Mouse (Mus musculus) liver, embryonic 16.5 days (tissue): ENCODE measurements at regions not wholly inside any gene's neighbourhood (a gene's known extent, or its start where the extent isn't known, plus 50 kb on each side); places are given as distances from the start of the nearest gene placed in this dataset.
"Not testable (repeated sequence)": the region's sequence is repeated elsewhere in the genome, so short reads cannot be mapped to it uniquely, and the experiment has no call there.

ENCODE experiments used
- ATAC-seq: fragments of 200-750 bp; cut with Nextera tagmentation; 2 replicates; pipeline ENCODE4 v1.8.0; 2017; ENCODE audit warnings: low read depth, mild to moderate bottlenecking, moderate number of reproducible peaks, moderate library complexity
- H3K27ac ChIP-seq: fragments of 300-500 bp; sonication (generic); 2 replicates; pipeline ENCODE4 v1.5.1; 2014; ENCODE audit warnings: mild to moderate bottlenecking, low read length
- H3K27me3 ChIP-seq: fragments of 300-500 bp; sonication (generic); 2 replicates; pipeline ENCODE4 v1.6.1; 2014; ENCODE audit warnings: low read depth, low read length, mixed read lengths; ENCODE audit not compliant: control insufficient read depth, insufficient read depth
- H3K36me3 ChIP-seq: fragments of 300-500 bp; sonication (generic); 2 replicates; pipeline ENCODE4 v1.6.1; 2014; ENCODE audit warnings: mild to moderate bottlenecking; ENCODE audit not compliant: control insufficient read depth, insufficient read depth
- H3K4me1 ChIP-seq: fragments of 300-500 bp; sonication (generic); 2 replicates; pipeline ENCODE4 v1.6.1; 2014; ENCODE audit warnings: low read depth, low read length, mixed read lengths; ENCODE audit not compliant: control insufficient read depth
- H3K4me2 ChIP-seq: fragments of 300-500 bp; sonication (generic); 2 replicates; pipeline ENCODE4 v1.6.1; 2014; ENCODE audit warnings: low read depth, low read length, mixed read lengths
- H3K4me3 ChIP-seq: fragments of 300-500 bp; sonication (generic); 2 replicates; pipeline ENCODE4 v1.5.1; 2014; ENCODE audit warnings: low read depth, mild to moderate bottlenecking, low read length
- H3K9ac ChIP-seq: fragments of 300-500 bp; sonication (generic); 2 replicates; pipeline ENCODE4 v1.6.1; 2014; ENCODE audit warnings: low read depth, low read length
- H3K9me3 ChIP-seq: fragments of 300-500 bp; sonication (generic); replicated peaks from 2 replicates; pipeline ENCODE4 v1.6.1; 2016; ENCODE audit warnings: low read length; ENCODE audit not compliant: control insufficient read depth
- WGBS: fragments of 180-500 bp; shearing (Covaris S2); extraction: QIAGEN DNeasy Blood & Tissue Kit; methylation state at CpG from one replicate; pipeline ENCODE4 v1.1.7; 2014; ENCODE audit not compliant: insufficient replicate concordance; 5-methylcytosine and 5-hydroxymethylcytosine counted together

DNA sequence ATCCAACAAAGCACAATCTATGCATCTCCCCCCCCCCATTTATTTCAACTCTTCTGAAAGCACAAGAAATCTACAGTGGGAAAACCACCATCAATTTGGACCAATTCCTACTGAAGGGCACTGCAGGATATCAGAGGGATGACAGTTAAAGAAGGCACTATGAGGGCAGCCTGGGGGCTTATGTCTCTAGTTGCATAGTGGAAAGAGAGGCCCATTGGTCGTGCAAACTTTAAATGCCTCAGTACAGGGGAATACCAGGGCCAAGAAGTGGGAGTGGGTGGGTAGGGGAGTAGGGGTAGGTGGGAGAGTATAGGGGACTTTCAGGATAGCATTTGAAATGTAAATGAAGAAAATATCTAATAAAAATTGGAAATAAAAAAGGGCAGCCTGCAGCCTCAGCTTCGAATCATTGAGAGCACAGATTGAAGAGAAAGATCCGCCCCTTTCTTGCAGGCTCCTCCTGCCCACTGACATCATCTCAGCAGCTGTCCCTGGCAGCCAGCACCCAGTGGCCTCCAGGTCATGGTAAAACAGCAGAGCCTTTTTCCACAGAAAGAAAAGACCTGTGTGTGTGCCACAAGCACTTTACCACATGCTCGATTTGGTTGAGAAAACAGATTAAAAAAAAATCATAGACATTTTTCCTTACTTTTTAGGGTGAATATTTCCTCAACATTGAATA is 571.6 kb upstream of the Adamts5 start:
- H3K4me1 ChIP-seq = no peaks in the 10 kb centered on the region
- WGBS = 61% methylated on average over 4 of the region's 4 CpGs
- no peak overlapping the region for H3K9ac ChIP-seq
- H3K27me3 ChIP-seq = no peaks in the 10 kb centered on the region
- no peak overlapping the region for H3K27ac ChIP-seq
- ATAC-seq = no peak
- H3K9me3 ChIP-seq = no peaks in the 10 kb centered on the region
- H3K4me3 ChIP-seq = no peak overlapping the region
- H3K36me3 ChIP-seq = no peaks in the 10 kb centered on the region
- H3K4me2 ChIP-seq = no peak overlapping the region

DNA sequence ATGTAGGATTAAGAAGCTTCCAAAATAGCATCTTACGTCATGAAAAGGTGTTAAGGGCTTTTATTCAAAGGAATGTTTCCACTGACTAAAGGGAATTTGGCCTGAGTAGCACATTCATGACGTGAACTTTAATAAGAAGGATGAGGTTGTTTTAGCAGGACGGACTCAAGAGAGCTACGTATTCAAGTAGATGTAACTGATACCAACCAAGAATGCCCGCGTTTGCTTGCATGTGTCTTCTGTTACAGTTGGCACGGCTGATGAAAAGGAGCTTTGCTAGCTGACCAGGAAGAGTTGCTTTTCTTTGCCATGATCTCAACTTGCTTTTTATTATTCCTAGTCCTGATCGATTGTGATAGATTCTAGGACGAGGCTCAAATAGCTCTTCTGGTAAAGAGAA is 559.4 kb upstream of the Adamts5 start:
- Histone ChIP-seq H3K4me2 (no peak overlapping the region), H3K9ac (no peak overlapping the region), H3K4me3 (no peak overlapping the region), H3K27me3 (no peaks in the 10 kb centered on the region), H3K9me3 (no peaks in the 10 kb centered on the region), H3K36me3 (no peaks in the 10 kb centered on the region), H3K27ac (no peak overlapping the region), H3K4me1 (no peaks in the 10 kb centered on the region)
- 65% methylated on average over 9 of the region's 9 CpGs for WGBS
- ATAC-seq = no peak

- Histone ChIP-seq H3K27ac (no peak overlapping the region), H3K4me2 (no peak overlapping the region), H3K9ac (no peak overlapping the region), H3K36me3 (no peaks in the 10 kb centered on the region), H3K9me3 (no peaks in the 10 kb centered on the region), H3K4me1 (no peaks in the 10 kb centered on the region), H3K4me3 (no peak overlapping the region), H3K27me3 (no peaks in the 10 kb centered on the region)
- 57% methylated on average over 3 of the region's 3 CpGs for WGBS
- ATAC-seq = no peak
These were observed 555.0 kb upstream of the Adamts5 start for GRCm38 (mm10) chr16:86456649-86457048.

GRCm38 (mm10) chr16:86454810-86455209 is 553.2 kb upstream of the Adamts5 start:
- H3K27ac ChIP-seq = no peak overlapping the region
- no peaks in the 10 kb centered on the region for H3K27me3 ChIP-seq
- no peak for ATAC-seq
- H3K36me3 ChIP-seq = no peaks in the 10 kb centered on the region
- H3K9me3 ChIP-seq = no peaks in the 10 kb centered on the region
- no peak overlapping the region for H3K4me3 ChIP-seq
- H3K4me2 ChIP-seq = no peak overlapping the region
- no peak overlapping the region for H3K9ac ChIP-seq
- 39% methylated on average over 3 of the region's 3 CpGs for WGBS
- no peaks in the 10 kb centered on the region for H3K4me1 ChIP-seq

DNA sequence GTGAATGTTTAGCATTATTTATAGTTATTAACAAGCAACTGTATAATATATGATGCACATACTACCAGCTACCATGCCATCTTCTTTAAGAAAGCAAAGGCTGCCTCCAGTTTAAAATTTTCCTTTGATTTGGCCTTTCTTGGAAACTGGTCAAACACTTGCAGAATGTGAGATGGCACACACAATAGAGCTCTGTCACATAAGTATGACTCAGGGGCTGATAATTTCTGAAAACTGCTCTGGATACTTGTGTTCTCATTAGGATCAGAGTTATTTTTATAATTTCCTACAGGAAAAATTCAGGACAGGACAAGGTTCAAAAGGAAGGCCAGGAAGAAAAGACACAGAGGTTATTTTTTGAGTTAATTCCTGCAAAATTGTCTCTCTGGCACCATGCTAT is 552.4 kb upstream of the Adamts5 start:
- no peak for ATAC-seq
- H3K36me3 ChIP-seq = no peaks in the 10 kb centered on the region
- H3K27ac ChIP-seq = no peak overlapping the region
- no peaks in the 10 kb centered on the region for H3K27me3 ChIP-seq
- H3K4me2 ChIP-seq = no peak overlapping the region
- no peak overlapping the region for H3K9ac ChIP-seq
- H3K4me1 ChIP-seq = no peaks in the 10 kb centered on the region
- H3K4me3 ChIP-seq = no peak overlapping the region
- H3K9me3 ChIP-seq = no peaks in the 10 kb centered on the region

DNA sequence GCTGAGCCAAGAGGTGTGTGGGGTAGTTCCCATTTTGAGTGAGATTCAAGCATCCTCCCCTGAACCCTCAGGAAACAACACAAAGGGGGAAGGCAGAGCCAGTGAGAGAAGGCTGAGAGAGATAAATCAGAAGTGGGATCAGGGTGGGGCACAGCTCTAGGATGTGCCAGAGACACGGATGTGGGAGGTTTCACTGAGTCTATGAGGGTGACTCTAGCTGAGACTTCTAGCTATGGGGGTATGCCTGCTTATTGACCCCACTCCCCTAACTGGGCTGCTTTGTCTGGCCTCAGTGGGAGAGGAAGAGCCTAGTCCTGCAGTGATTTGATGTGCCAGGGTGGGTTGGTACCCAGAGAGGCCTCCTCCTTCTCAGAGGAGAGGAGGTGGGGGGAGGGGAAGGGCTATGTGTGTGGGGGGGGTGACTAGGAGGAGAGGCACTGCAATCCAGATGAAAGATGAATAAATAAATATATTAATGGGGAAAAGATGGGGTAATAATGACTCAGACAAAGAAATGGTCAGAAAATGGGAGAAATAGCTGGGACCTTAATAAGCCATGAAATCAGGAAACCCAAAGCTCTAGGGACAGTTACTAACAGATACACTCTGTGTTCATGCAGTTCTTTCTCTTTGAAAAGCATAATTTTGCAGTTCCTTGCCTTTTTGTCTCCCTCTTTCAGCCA is 547.0 kb upstream of the Adamts5 start:
- H3K4me1 ChIP-seq = no peaks in the 10 kb centered on the region
- no peaks in the 10 kb centered on the region for H3K27me3 ChIP-seq
- ATAC-seq = no peak
- H3K4me2 ChIP-seq = no peak overlapping the region
- no peaks in the 10 kb centered on the region for H3K9me3 ChIP-seq
- no peaks in the 10 kb centered on the region for H3K36me3 ChIP-seq
- WGBS = 29% methylated on average over 1 of the region's 1 CpGs
- H3K4me3 ChIP-seq = no peak overlapping the region
- no peak overlapping the region for H3K27ac ChIP-seq
- H3K9ac ChIP-seq = no peak overlapping the region

DNA sequence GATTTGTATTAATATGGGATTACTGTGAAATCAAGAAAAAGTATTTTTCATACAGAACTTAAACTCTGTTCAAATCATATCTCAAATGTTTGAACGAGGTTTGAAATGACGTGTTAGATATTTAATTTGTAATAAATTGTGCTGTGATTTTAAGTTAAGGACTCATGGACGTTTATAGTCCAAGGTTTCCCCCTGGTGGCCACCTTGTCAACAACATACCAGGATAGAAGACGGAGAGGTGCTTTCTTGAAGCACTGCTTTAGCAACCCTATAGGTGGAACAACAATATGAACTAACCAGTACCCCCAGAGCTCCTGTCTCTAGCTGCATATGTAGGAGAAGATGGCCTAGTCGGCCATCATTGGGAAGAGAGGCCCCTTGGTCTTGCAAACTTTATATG is 517.8 kb upstream of the Adamts5 start:
- H3K4me1 ChIP-seq, H3K4me2 ChIP-seq, H3K27ac ChIP-seq, H3K27me3 ChIP-seq, H3K9me3 ChIP-seq, H3K36me3 ChIP-seq, ATAC-seq, H3K4me3 ChIP-seq, H3K9ac ChIP-seq: not testable (repeated sequence)
- 11% methylated on average over 5 of the region's 5 CpGs for WGBS

- H3K4me2 ChIP-seq = no peak overlapping the region
- WGBS = 62% methylated on average over 2 of the region's 2 CpGs
These were observed 502.7 kb upstream of the Adamts5 start for GRCm38 (mm10) chr16:86404309-86404708.

DNA sequence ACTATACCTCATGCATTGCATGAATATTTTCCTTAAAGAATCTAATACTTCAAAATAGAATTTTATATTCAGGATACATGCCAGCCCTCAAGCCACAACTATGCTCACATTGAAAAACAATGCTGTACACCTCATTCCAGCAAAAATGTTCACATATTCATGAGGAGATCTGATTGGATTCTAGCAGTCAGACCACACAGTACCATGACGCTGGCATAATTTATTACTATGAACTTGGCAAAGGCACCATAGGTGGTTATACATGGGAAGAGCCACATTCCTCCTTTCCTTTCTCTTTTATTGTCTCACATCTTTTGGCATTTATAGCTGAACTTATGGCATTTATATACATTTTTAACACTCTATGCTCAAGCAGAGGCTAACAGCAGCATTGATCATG is 499.8 kb upstream of the Adamts5 start:
- Histone ChIP-seq H3K9me3 (no peaks in the 10 kb centered on the region), H3K4me1 (no peaks in the 10 kb centered on the region), H3K4me3 (no peak overlapping the region), H3K4me2 (no peak overlapping the region), H3K36me3 (no peaks in the 10 kb centered on the region), H3K9ac (no peak overlapping the region), H3K27me3 (no peaks in the 10 kb centered on the region), H3K27ac (no peak overlapping the region)
- ATAC-seq = no peak
- 69% methylated on average over 1 of the region's 1 CpGs for WGBS

More at GRCm38 (mm10) chr16:86404309-86404708, 502.7 kb upstream of the Adamts5 start:
- ATAC-seq = no peak
- H3K9ac ChIP-seq = no peak overlapping the region
- no peaks in the 10 kb centered on the region for H3K36me3 ChIP-seq
- no peaks in the 10 kb centered on the region for H3K9me3 ChIP-seq
- H3K27me3 ChIP-seq = no peaks in the 10 kb centered on the region
- H3K4me1 ChIP-seq = no peaks in the 10 kb centered on the region
- H3K4me3 ChIP-seq = no peak overlapping the region
- H3K27ac ChIP-seq = no peak overlapping the region
